Mouse (Mus musculus) limb, embryonic 12.5 days (tissue): Measurements from ENCODE around the gene Pitx3. TPM values are rescaled to one million over a fixed set of nuclear protein-coding genes. Genes with fewer than 3 reads are reported as not detected.

ENCODE experiments used
- ATAC-seq: fragments of 200-750 bp; cut with Nextera tagmentation; 2 replicates; pipeline ENCODE4 v1.8.0; 2017; ENCODE audit warnings: low read depth, moderate TSS enrichment; ENCODE audit not compliant: insufficient number of reproducible peaks, insufficient read depth, low FRiP score, low TSS enrichment
- H3K27ac ChIP-seq: fragments of 300-500 bp; sonication (generic); 2 replicates; pipeline ENCODE4 v1.5.1; 2016; ENCODE audit warnings: mild to moderate bottlenecking, moderate library complexity
- H3K27me3 ChIP-seq: fragments of 300-500 bp; sonication (generic); 2 replicates; pipeline ENCODE4 v1.6.1; 2016; ENCODE audit warnings: mild to moderate bottlenecking, moderate library complexity
- H3K36me3 ChIP-seq: fragments of 300-500 bp; sonication (generic); 2 replicates; pipeline ENCODE4 v1.6.1; 2016; ENCODE audit warnings: mild to moderate bottlenecking, moderate library complexity
- H3K4me1 ChIP-seq: fragments of 300-500 bp; sonication (generic); replicated peaks from 2 replicates; pipeline ENCODE4 v1.6.1; 2016
- H3K4me2 ChIP-seq: fragments of 300-500 bp; sonication (generic); 2 replicates; pipeline ENCODE4 v1.6.1; 2016; ENCODE audit warnings: mild to moderate bottlenecking, moderate library complexity
- H3K4me3 ChIP-seq: fragments of 300-500 bp; sonication (generic); replicated peaks from 2 replicates; pipeline ENCODE4 v1.5.1; 2016; ENCODE audit warnings: mild to moderate bottlenecking
- H3K9ac ChIP-seq: fragments of 300-500 bp; sonication (generic); replicated peaks from 2 replicates; pipeline ENCODE4 v1.6.1; 2016; ENCODE audit warnings: mild to moderate bottlenecking, moderate library complexity
- H3K9me3 ChIP-seq: fragments of 300-500 bp; sonication (generic); 2 replicates; pipeline ENCODE4 v1.6.1; 2016; ENCODE audit warnings: mild to moderate bottlenecking, moderate library complexity
- WGBS: fragments of 180-500 bp; shearing (Covaris S2); methylation state at CpG from one replicate; pipeline ENCODE4 v1.1.7; 2016; 5-methylcytosine and 5-hydroxymethylcytosine counted together
- polyA plus RNA-seq: library from polyadenylated mRNA; unstranded; fragments of >200 nt; fragmentation: Nextera tagmentation; extraction: Ambion mirVana; gene quantifications from 2 replicates; pipeline ENCODE4 v1.2.1, GENCODE M21; 2016

The Pitx3 gene
- polyA plus RNA-seq, 1 experiment from 2014 or later, result 9.5 TPM

- no peak for ATAC-seq
- 89% methylated on average over 3 of the region's 3 CpGs for WGBS
- no peak overlapping the region for H3K4me2 ChIP-seq
- H3K36me3 ChIP-seq, result peaks cover 52% of the 10 kb centered on the region
- no peaks in the 10 kb centered on the region for H3K4me1 ChIP-seq
- H3K9ac ChIP-seq, result no peak overlapping the region
- no peak overlapping the region for H3K27ac ChIP-seq
- 0 out of 2 replicates have a peak, but pooled peaks cover under 1% of the 10 kb centered on the region for H3K9me3 ChIP-seq
- no peak overlapping the region for H3K4me3 ChIP-seq
- no peaks in the 10 kb centered on the region for H3K27me3 ChIP-seq
These were observed 17.8 kb upstream of the Pitx3 start for GRCm38 (mm10) chr19:46165950-46166349.

GRCm38 (mm10) chr19:46152127-46152803, 4.1 kb upstream of the Pitx3 start, which contains the start of gene Gbf1:
Gbf1 (plus strand) TSS chr19:46152509.
- Histone ChIP-seq H3K27ac (peak within 1 kb of the TSS; percentile 13; the same call in 1 of the 2 replicates), H3K9ac (peak within 1 kb of the TSS; percentile 66), H3K4me1 (peaks cover 30% of the 10 kb centered on the region), H3K4me2 (peak within 1 kb of the TSS; percentile 64), H3K36me3 (no peaks in the 10 kb centered on the region), H3K9me3 (no peaks in the 10 kb centered on the region), H3K4me3 (peak within 1 kb of the TSS; percentile 86), H3K27me3 (peaks cover 38% of the 10 kb centered on the region)
- peak; percentile 95 for ATAC-seq
- under 1% methylated on average over 37 of the region's 37 CpGs for WGBS

GRCm38 (mm10) chr19:46149091-46149490, 965 bp upstream of the Pitx3 start:
- Histone ChIP-seq H3K9ac (no peak overlapping the region), H3K27ac (no peak overlapping the region), H3K36me3 (no peaks in the 10 kb centered on the region), H3K4me1 (peaks cover 31% of the 10 kb centered on the region), H3K27me3 (peaks cover 65% of the 10 kb centered on the region), H3K4me2 (peak overlapping the region; percentile 94), H3K9me3 (no peaks in the 10 kb centered on the region), H3K4me3 (peak overlapping the region; percentile 54)
- WGBS, result 21% methylated on average over 12 of the region's 12 CpGs
- ATAC-seq, result no peak

GRCm38 (mm10) chr19:46148372-46148760, 240 bp upstream of the Pitx3 start:
- Histone ChIP-seq H3K9ac (peak overlapping the region; percentile 40), H3K4me3 (peak overlapping the region; percentile 54), H3K36me3 (no peaks in the 10 kb centered on the region), H3K9me3 (no peaks in the 10 kb centered on the region), H3K4me2 (peak overlapping the region; percentile 94), H3K4me1 (peaks cover 23% of the 10 kb centered on the region), H3K27me3 (peaks cover 73% of the 10 kb centered on the region), H3K27ac (no peak overlapping the region)
- under 1% methylated on average over 26 of the region's 27 CpGs for WGBS
- peak; percentile 79 for ATAC-seq

GRCm38 (mm10) chr19:46141091-46141490, 7.0 kb downstream of the Pitx3 start:
- H3K4me3 ChIP-seq, result no peak overlapping the region
- peaks cover 20% of the 10 kb centered on the region for H3K4me1 ChIP-seq
- WGBS, result 21% methylated on average over 6 of the region's 6 CpGs
- H3K27me3 ChIP-seq, result peaks cover 98% of the 10 kb centered on the region
- no peaks in the 10 kb centered on the region for H3K36me3 ChIP-seq
- H3K27ac ChIP-seq, result no peak overlapping the region
- peak overlapping the region; percentile 1; the same call in 1 of the 2 replicates for H3K4me2 ChIP-seq
- H3K9me3 ChIP-seq, result no peaks in the 10 kb centered on the region
- peak; percentile 72 for ATAC-seq
- H3K9ac ChIP-seq, result no peak overlapping the region

- H3K4me3 ChIP-seq, result no peak overlapping the region
- WGBS, result 70% methylated on average over 2 of the region's 2 CpGs
- H3K4me2 ChIP-seq, result no peak overlapping the region
- H3K9ac ChIP-seq, result no peak overlapping the region
- peaks cover 100% of the 10 kb centered on the region for H3K27me3 ChIP-seq
- H3K36me3 ChIP-seq, result no peaks in the 10 kb centered on the region
- no peak overlapping the region; the same call in 1 of the 2 replicates for H3K27ac ChIP-seq
- H3K9me3 ChIP-seq, result no peaks in the 10 kb centered on the region
- no peak for ATAC-seq
- peaks cover 28% of the 10 kb centered on the region for H3K4me1 ChIP-seq
These were observed 7.8 kb downstream of the Pitx3 start for GRCm38 (mm10) chr19:46140324-46140723.

GRCm38 (mm10) chr19:46136639-46137580, 11.2 kb downstream of the Pitx3 start:
- Histone ChIP-seq H3K27me3 (peaks cover 100% of the 10 kb centered on the region), H3K4me3 (peak overlapping the region; percentile 59), H3K9me3 (no peaks in the 10 kb centered on the region), H3K4me1 (peaks cover 31% of the 10 kb centered on the region), H3K9ac (peak overlapping the region; percentile 58), H3K36me3 (no peaks in the 10 kb centered on the region), H3K4me2 (peak overlapping the region; percentile 99), H3K27ac (no peak overlapping the region)
- WGBS, result 2% methylated on average over 49 of the region's 49 CpGs
- no peak for ATAC-seq

GRCm38 (mm10) chr19:46135789-46136638, 12.1 kb downstream of the Pitx3 start:
- Histone ChIP-seq H3K27me3 (peaks cover 100% of the 10 kb centered on the region), H3K9me3 (no peaks in the 10 kb centered on the region), H3K4me3 (peak overlapping the region; percentile 59), H3K9ac (peak overlapping the region; percentile 58), H3K36me3 (no peaks in the 10 kb centered on the region), H3K4me1 (peaks cover 31% of the 10 kb centered on the region), H3K4me2 (peak overlapping the region; percentile 99), H3K27ac (no peak overlapping the region)
- under 1% methylated on average over 79 of the region's 79 CpGs for whole genome bisulfite sequencing
- peak; percentile 46 for ATAC-seq

GRCm38 (mm10) chr19:46135297-46135696, 12.8 kb downstream of the Pitx3 start:
- H3K9ac ChIP-seq, result peak overlapping the region; percentile 58; the same call in 1 of the 2 replicates
- H3K27me3 ChIP-seq, result peaks cover 100% of the 10 kb centered on the region
- peak; percentile 57; the same call in 1 of the 2 replicates for ATAC-seq
- H3K4me2 ChIP-seq, result peak overlapping the region; percentile 99
- H3K4me1 ChIP-seq, result peaks cover 28% of the 10 kb centered on the region
- H3K9me3 ChIP-seq, result no peaks in the 10 kb centered on the region
- WGBS, result 2% methylated on average over 12 of the region's 12 CpGs
- no peak overlapping the region for H3K27ac ChIP-seq
- no peaks in the 10 kb centered on the region for H3K36me3 ChIP-seq
- H3K4me3 ChIP-seq, result peak overlapping the region; percentile 59

GRCm38 (mm10) chr19:46132577-46132976, 15.5 kb downstream of the Pitx3 start:
- Histone ChIP-seq H3K4me3 (no peak overlapping the region), H3K4me1 (peaks cover 28% of the 10 kb centered on the region), H3K27me3 (peaks cover 84% of the 10 kb centered on the region), H3K9ac (no peak overlapping the region), H3K9me3 (no peaks in the 10 kb centered on the region), H3K36me3 (no peaks in the 10 kb centered on the region), H3K27ac (no peak overlapping the region), H3K4me2 (no peak overlapping the region)
- 44% methylated on average over 6 of the region's 6 CpGs for WGBS
- ATAC-seq, result no peak
